Mouse (Mus musculus): Measurements from ENCODE around the gene Hecw2. TPM values are rescaled to one million over a fixed set of nuclear protein-coding genes. Genes with fewer than 3 reads are reported as not detected.
A peak's percentile ranks its signal among the peaks of the same experiment; 100 is the strongest.

The Hecw2 gene
- polyA plus RNA-seq, 1 experiment: 0.47 TPM

- peak overlapping the region; percentile 95; the same call in 1 of the 2 replicates for H3K27ac ChIP-seq (ENCODE audit: control insufficient read depth, insufficient read depth, low read depth, low read length, poor library complexity)
- peaks cover 1% of the 10 kb centered on the region; the same call in 1 of the 2 replicates for H3K4me1 ChIP-seq (ENCODE audit: control insufficient read depth, insufficient read depth, low read length)
- WGBS: 59% methylated on average over 9 of the region's 9 CpGs
- TF ChIP-seq CTCF (IDR thresholded peaks at IDR 0.05; ENCODE audit: control insufficient read depth, insufficient read depth, low read length) (no peak), POLR2A (IDR thresholded peaks at IDR 0.05; ENCODE audit: borderline replicate concordance, control insufficient read depth, low read depth, low read length) (no peak)
- H3K4me3 ChIP-seq (replicated peaks; ENCODE audit: control insufficient read depth, low read depth, low read length): no peak overlapping the region
Measured at GRCm38 (mm10) chr1:53824446-53825337, 370.3 kb downstream of the Hecw2 start.

GRCm38 (mm10) chr1:53823687-53824445, 371.1 kb downstream of the Hecw2 start:
- Histone ChIP-seq H3K4me1 (ENCODE audit: control insufficient read depth, insufficient read depth, low read length) (peaks cover 1% of the 10 kb centered on the region; the same call in 1 of the 2 replicates), H3K4me3 (replicated peaks; ENCODE audit: control insufficient read depth, low read depth, low read length) (peak overlapping the region; percentile 52), H3K27ac (ENCODE audit: control insufficient read depth, insufficient read depth, low read depth, low read length, poor library complexity) (peak overlapping the region; percentile 95)
- 3% methylated on average over 10 of the region's 10 CpGs for WGBS
- TF ChIP-seq CTCF (IDR thresholded peaks at IDR 0.05; ENCODE audit: control insufficient read depth, insufficient read depth, low read length) (no peak), POLR2A (IDR thresholded peaks at IDR 0.05; ENCODE audit: borderline replicate concordance, control insufficient read depth, low read depth, low read length) (no peak)

GRCm38 (mm10) chr1:53821983-53822382, 373.0 kb downstream of the Hecw2 start:
- Histone ChIP-seq H3K4me3 (replicated peaks; ENCODE audit: control insufficient read depth, low read depth, low read length) (no peak overlapping the region), H3K4me1 (ENCODE audit: control insufficient read depth, insufficient read depth, low read length) (peaks cover 1% of the 10 kb centered on the region; the same call in 1 of the 2 replicates), H3K27ac (ENCODE audit: control insufficient read depth, insufficient read depth, low read depth, low read length, poor library complexity) (no peak overlapping the region)
- TF ChIP-seq POLR2A (IDR thresholded peaks at IDR 0.05; ENCODE audit: borderline replicate concordance, control insufficient read depth, low read depth, low read length) (no peak), CTCF (IDR thresholded peaks at IDR 0.05; ENCODE audit: control insufficient read depth, insufficient read depth, low read length) (no peak)

GRCm38 (mm10) chr1:53820041-53820632, 374.8 kb downstream of the Hecw2 start:
- WGBS: 64% methylated on average over 5 of the region's 5 CpGs
- TF ChIP-seq CTCF (IDR thresholded peaks at IDR 0.05; ENCODE audit: control insufficient read depth, insufficient read depth, low read length): no peak
- TF ChIP-seq POLR2A (IDR thresholded peaks at IDR 0.05; ENCODE audit: borderline replicate concordance, control insufficient read depth, low read depth, low read length): no peak
- Histone ChIP-seq H3K4me3 (replicated peaks; ENCODE audit: control insufficient read depth, low read depth, low read length) (no peak overlapping the region), H3K27ac (ENCODE audit: control insufficient read depth, insufficient read depth, low read depth, low read length, poor library complexity) (no peak overlapping the region), H3K4me1 (ENCODE audit: control insufficient read depth, insufficient read depth, low read length) (peaks cover 1% of the 10 kb centered on the region; the same call in 1 of the 2 replicates)

GRCm38 (mm10) chr1:53818072-53818862, 376.7 kb downstream of the Hecw2 start:
- no peak for TF ChIP-seq CTCF (IDR thresholded peaks at IDR 0.05; ENCODE audit: control insufficient read depth, insufficient read depth, low read length)
- no peak for TF ChIP-seq POLR2A (IDR thresholded peaks at IDR 0.05; ENCODE audit: borderline replicate concordance, control insufficient read depth, low read depth, low read length)
- no peak overlapping the region for H3K4me3 ChIP-seq (replicated peaks; ENCODE audit: control insufficient read depth, low read depth, low read length)
- H3K4me1 ChIP-seq (ENCODE audit: control insufficient read depth, insufficient read depth, low read length): peaks cover 1% of the 10 kb centered on the region; the same call in 1 of the 2 replicates
- H3K27ac ChIP-seq (ENCODE audit: control insufficient read depth, insufficient read depth, low read depth, low read length, poor library complexity): peak overlapping the region; percentile 18; the same call in 1 of the 2 replicates
- WGBS: 8% methylated on average over 3 of the region's 3 CpGs

GRCm38 (mm10) chr1:53816353-53816752, 378.6 kb downstream of the Hecw2 start:
- 41% methylated on average over 2 of the region's 2 CpGs for WGBS
- H3K4me1 ChIP-seq (ENCODE audit: control insufficient read depth, insufficient read depth, low read length): peaks cover 1% of the 10 kb centered on the region; the same call in 1 of the 2 replicates
- H3K4me3 ChIP-seq (replicated peaks; ENCODE audit: control insufficient read depth, low read depth, low read length): no peak overlapping the region
- no peak for TF ChIP-seq CTCF (IDR thresholded peaks at IDR 0.05; ENCODE audit: control insufficient read depth, insufficient read depth, low read length)
- no peak for TF ChIP-seq POLR2A (IDR thresholded peaks at IDR 0.05; ENCODE audit: borderline replicate concordance, control insufficient read depth, low read depth, low read length)
- H3K27ac ChIP-seq (ENCODE audit: control insufficient read depth, insufficient read depth, low read depth, low read length, poor library complexity): no peak overlapping the region

- 50% methylated on average over 2 of the region's 2 CpGs for WGBS
- no peak for TF ChIP-seq POLR2A (IDR thresholded peaks at IDR 0.05; ENCODE audit: borderline replicate concordance, control insufficient read depth, low read depth, low read length)
- no peak for TF ChIP-seq CTCF (IDR thresholded peaks at IDR 0.05; ENCODE audit: control insufficient read depth, insufficient read depth, low read length)
Measured at GRCm38 (mm10) chr1:53814077-53814705, 380.8 kb downstream of the Hecw2 start.

More at GRCm38 (mm10) chr1:53814077-53814705, 380.8 kb downstream of the Hecw2 start:
- Histone ChIP-seq H3K4me1 (ENCODE audit: control insufficient read depth, insufficient read depth, low read length) (peaks cover 1% of the 10 kb centered on the region; the same call in 1 of the 2 replicates), H3K27ac (ENCODE audit: control insufficient read depth, insufficient read depth, low read depth, low read length, poor library complexity) (no peak overlapping the region), H3K4me3 (replicated peaks; ENCODE audit: control insufficient read depth, low read depth, low read length) (no peak overlapping the region)
